Mouse (Mus musculus) hindbrain, embryonic 10.5 days (tissue): ENCODE data around the gene Rpl39. TPM values are rescaled to one million over a fixed set of nuclear protein-coding genes. Genes with fewer than 3 reads are reported as not detected.

ENCODE experiments used
- DNase-seq: peaks from one replicate; pipeline ENCODE4 v3.0.0-alpha.2; 2017; ENCODE audit warnings: low spot score
- H3K27ac ChIP-seq: fragments of 300-500 bp; sonication (generic); 2 replicates; pipeline ENCODE4 v1.5.1; 2016; ENCODE audit warnings: mild to moderate bottlenecking, moderate library complexity
- H3K27me3 ChIP-seq: fragments of 300-500 bp; sonication (generic); 2 replicates; pipeline ENCODE4 v1.6.1; 2016; ENCODE audit warnings: mild to moderate bottlenecking; ENCODE audit not compliant: poor library complexity, insufficient read depth, severe bottlenecking
- H3K36me3 ChIP-seq: fragments of 300-500 bp; sonication (generic); 2 replicates; pipeline ENCODE4 v1.6.1; 2016; ENCODE audit warnings: mild to moderate bottlenecking, moderate library complexity
- H3K4me1 ChIP-seq: fragments of 300-500 bp; sonication (generic); replicated peaks from 2 replicates; pipeline ENCODE4 v1.6.1; 2016; ENCODE audit warnings: mild to moderate bottlenecking
- H3K4me3 ChIP-seq: fragments of 300-500 bp; sonication (generic); 2 replicates; pipeline ENCODE4 v1.5.1; 2016; ENCODE audit warnings: mild to moderate bottlenecking, moderate library complexity
- H3K9me3 ChIP-seq: fragments of 300-500 bp; sonication (generic); 2 replicates; pipeline ENCODE4 v1.6.1; 2016; ENCODE audit warnings: mild to moderate bottlenecking, moderate library complexity
- WGBS: fragments of 180-500 bp; shearing (Covaris S2); methylation state at CpG from one replicate; pipeline ENCODE4 v1.1.7; 2016; 5-methylcytosine and 5-hydroxymethylcytosine counted together
- polyA plus RNA-seq: library from polyadenylated mRNA; unstranded; fragments of >200 nt; fragmentation: Nextera tagmentation; extraction: Ambion mirVana; gene quantifications from 2 replicates; pipeline ENCODE4 v1.2.1, GENCODE M21; 2016

The Rpl39 gene
- polyA plus RNA-seq: 405 and 454 TPM in 2 replicates

- H3K9me3 ChIP-seq: no peaks in the 10 kb centered on the region
- peak; percentile 84 for DNase-seq
- H3K4me1 ChIP-seq: 0 out of 2 replicates have a peak, but pooled peaks cover 4% of the 10 kb centered on the region
- peak within 1 kb of the TSS; percentile 66 for H3K4me3 ChIP-seq
- H3K27me3 ChIP-seq: no peaks in the 10 kb centered on the region
- 13% methylated on average over 38 of the region's 38 CpGs for WGBS
- H3K27ac ChIP-seq: peak within 1 kb of the TSS; percentile 91
- H3K36me3 ChIP-seq: peaks cover 31% of the 10 kb centered on the region
Observed at GRCm38 (mm10) chrX:37084927-37085660, at the start of gene Rpl39. Gene Rpl39, minus strand, starts transcription at chrX:37085402.

GRCm38 (mm10) chrX:37126671-37127358, 41.6 kb upstream of the Rpl39 start, which contains the start of gene Nkap:
Gene Nkap, plus strand, starts transcription at chrX:37126795.
- Histone ChIP-seq H3K27ac (peak within 1 kb of the TSS; percentile 91), H3K9me3 (no peaks in the 10 kb centered on the region; the same call in 1 of the 2 replicates), H3K4me1 (peaks cover 10% of the 10 kb centered on the region), H3K4me3 (peak within 1 kb of the TSS; percentile 70), H3K27me3 (no peaks in the 10 kb centered on the region), H3K36me3 (peaks cover 5% of the 10 kb centered on the region; the same call in 1 of the 2 replicates)
- peak; percentile 71 for DNase-seq
- WGBS: 14% methylated on average over 58 of the region's 58 CpGs

GRCm38 (mm10) chrX:37125511-37125910, 40.3 kb upstream of the Rpl39 start:
- H3K27ac ChIP-seq: no peak overlapping the region
- 91% methylated on average over 7 of the region's 7 CpGs for WGBS
- H3K36me3 ChIP-seq: 0 out of 2 replicates have a peak, but pooled peaks cover 3% of the 10 kb centered on the region
- H3K9me3 ChIP-seq: no peaks in the 10 kb centered on the region; the same call in 1 of the 2 replicates
- H3K27me3 ChIP-seq: no peaks in the 10 kb centered on the region
- no peak for DNase-seq
- H3K4me3 ChIP-seq: no peak overlapping the region
- peaks cover 10% of the 10 kb centered on the region for H3K4me1 ChIP-seq

GRCm38 (mm10) chrX:37120212-37120611, 35.0 kb upstream of the Rpl39 start:
- Histone ChIP-seq H3K27me3 (peaks cover 21% of the 10 kb centered on the region), H3K4me3 (no peak overlapping the region), H3K27ac (no peak overlapping the region), H3K4me1 (no peaks in the 10 kb centered on the region), H3K9me3 (no peaks in the 10 kb centered on the region; the same call in 1 of the 2 replicates), H3K36me3 (no peaks in the 10 kb centered on the region)
- 74% methylated on average over 5 of the region's 5 CpGs for WGBS
- DNase-seq: no peak

- WGBS: 68% methylated on average over 3 of the region's 3 CpGs
- no peaks in the 10 kb centered on the region; the same call in 1 of the 2 replicates for H3K9me3 ChIP-seq
- H3K27me3 ChIP-seq: peaks cover 21% of the 10 kb centered on the region
- H3K27ac ChIP-seq: no peak overlapping the region
- no peaks in the 10 kb centered on the region for H3K36me3 ChIP-seq
- no peak for DNase-seq
- H3K4me3 ChIP-seq: no peak overlapping the region
- H3K4me1 ChIP-seq: no peaks in the 10 kb centered on the region
Observed at GRCm38 (mm10) chrX:37119585-37119984, 34.4 kb upstream of the Rpl39 start.

- H3K36me3 ChIP-seq: no peaks in the 10 kb centered on the region
- no peak overlapping the region for H3K4me3 ChIP-seq
- no peak for DNase-seq
- 23% methylated on average over 3 of the region's 5 CpGs for WGBS
- no peak overlapping the region for H3K27ac ChIP-seq
- no peaks in the 10 kb centered on the region for H3K4me1 ChIP-seq
- H3K27me3 ChIP-seq: peaks cover 21% of the 10 kb centered on the region
- H3K9me3 ChIP-seq: no peaks in the 10 kb centered on the region; the same call in 1 of the 2 replicates
Observed at GRCm38 (mm10) chrX:37117085-37117484, 31.9 kb upstream of the Rpl39 start.

DNA sequence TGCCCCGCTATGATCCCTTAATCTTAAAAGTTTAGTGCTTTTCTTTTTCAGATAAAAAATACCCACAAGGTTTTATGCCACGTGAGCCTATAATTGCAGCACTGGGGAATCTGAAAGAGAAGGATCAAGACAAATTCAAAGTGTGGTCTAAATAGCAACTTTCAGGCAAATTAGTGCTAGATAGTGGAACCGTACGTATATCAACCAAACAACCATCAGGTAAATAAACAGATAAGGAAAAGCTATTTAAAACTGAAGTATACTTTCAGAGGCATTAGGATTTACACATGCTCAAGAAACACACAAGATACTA, 25.6 kb upstream of the Rpl39 start:
- H3K4me1 ChIP-seq: peaks cover 4% of the 10 kb centered on the region; the same call in 1 of the 2 replicates
- DNase-seq: no peak
- H3K27ac ChIP-seq: no peak overlapping the region
- H3K4me3 ChIP-seq: no peak overlapping the region
- WGBS: 80% methylated on average over 4 of the region's 4 CpGs
- H3K9me3 ChIP-seq: no peaks in the 10 kb centered on the region
- H3K36me3 ChIP-seq: peaks cover 4% of the 10 kb centered on the region; the same call in 1 of the 2 replicates
- H3K27me3 ChIP-seq: peaks cover 6% of the 10 kb centered on the region

GRCm38 (mm10) chrX:37110193-37110880, 25.1 kb upstream of the Rpl39 start, which contains the start of gene Upf3b:
Gene Upf3b, minus strand, starts transcription at chrX:37110322.
- 17% methylated on average over 30 of the region's 30 CpGs for WGBS
- Histone ChIP-seq H3K9me3 (no peaks in the 10 kb centered on the region), H3K27ac (peak within 1 kb of the TSS; percentile 89), H3K4me1 (peaks cover 4% of the 10 kb centered on the region; the same call in 1 of the 2 replicates), H3K36me3 (peaks cover 6% of the 10 kb centered on the region; the same call in 1 of the 2 replicates), H3K4me3 (peak within 1 kb of the TSS; percentile 61), H3K27me3 (peaks cover 1% of the 10 kb centered on the region)
- DNase-seq: peak; percentile 91

GRCm38 (mm10) chrX:37109526-37110192, 24.5 kb upstream of the Rpl39 start:
- Histone ChIP-seq H3K4me1 (peaks cover 4% of the 10 kb centered on the region; the same call in 1 of the 2 replicates), H3K4me3 (peak overlapping the region; percentile 61), H3K9me3 (no peaks in the 10 kb centered on the region), H3K27me3 (no peaks in the 10 kb centered on the region), H3K27ac (peak overlapping the region; percentile 89), H3K36me3 (peaks cover 10% of the 10 kb centered on the region; the same call in 1 of the 2 replicates)
- WGBS: 14% methylated on average over 27 of the region's 27 CpGs
- DNase-seq: peak; percentile 4

DNA sequence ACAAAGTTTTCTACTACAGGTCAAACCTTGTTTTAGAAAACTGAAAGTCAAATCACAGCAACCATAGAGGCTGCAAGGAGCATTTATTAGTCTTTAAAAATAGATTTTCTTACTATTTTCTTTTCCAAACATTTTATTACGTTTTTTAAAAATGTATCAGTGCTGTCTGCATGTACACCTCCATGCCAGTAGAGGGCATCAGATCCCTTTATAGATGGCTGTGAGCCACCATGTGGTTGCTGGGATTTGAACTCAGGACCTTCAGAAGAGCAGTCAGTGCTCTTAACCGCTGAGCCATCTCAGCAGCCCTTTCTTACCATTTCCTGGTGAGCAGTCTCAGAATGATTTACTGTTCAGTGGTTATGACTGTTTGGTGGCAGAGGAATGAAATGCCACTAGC, 18.6 kb upstream of the Rpl39 start:
- H3K27ac ChIP-seq: no peak overlapping the region
- no peak overlapping the region for H3K4me3 ChIP-seq
- peaks cover 56% of the 10 kb centered on the region for H3K36me3 ChIP-seq
- no peaks in the 10 kb centered on the region for H3K4me1 ChIP-seq
- no peak for DNase-seq
- H3K9me3 ChIP-seq: no peaks in the 10 kb centered on the region
- WGBS: 80% methylated on average over 2 of the region's 2 CpGs
- no peaks in the 10 kb centered on the region for H3K27me3 ChIP-seq

GRCm38 (mm10) chrX:37098681-37099080, 13.5 kb upstream of the Rpl39 start:
- H3K4me1 ChIP-seq: no peaks in the 10 kb centered on the region
- H3K4me3 ChIP-seq: no peak overlapping the region
- H3K27ac ChIP-seq: no peak overlapping the region
- no peaks in the 10 kb centered on the region for H3K9me3 ChIP-seq
- WGBS: 89% methylated on average over 3 of the region's 3 CpGs
- peaks cover 76% of the 10 kb centered on the region for H3K36me3 ChIP-seq
- H3K27me3 ChIP-seq: no peaks in the 10 kb centered on the region
- DNase-seq: no peak

DNA sequence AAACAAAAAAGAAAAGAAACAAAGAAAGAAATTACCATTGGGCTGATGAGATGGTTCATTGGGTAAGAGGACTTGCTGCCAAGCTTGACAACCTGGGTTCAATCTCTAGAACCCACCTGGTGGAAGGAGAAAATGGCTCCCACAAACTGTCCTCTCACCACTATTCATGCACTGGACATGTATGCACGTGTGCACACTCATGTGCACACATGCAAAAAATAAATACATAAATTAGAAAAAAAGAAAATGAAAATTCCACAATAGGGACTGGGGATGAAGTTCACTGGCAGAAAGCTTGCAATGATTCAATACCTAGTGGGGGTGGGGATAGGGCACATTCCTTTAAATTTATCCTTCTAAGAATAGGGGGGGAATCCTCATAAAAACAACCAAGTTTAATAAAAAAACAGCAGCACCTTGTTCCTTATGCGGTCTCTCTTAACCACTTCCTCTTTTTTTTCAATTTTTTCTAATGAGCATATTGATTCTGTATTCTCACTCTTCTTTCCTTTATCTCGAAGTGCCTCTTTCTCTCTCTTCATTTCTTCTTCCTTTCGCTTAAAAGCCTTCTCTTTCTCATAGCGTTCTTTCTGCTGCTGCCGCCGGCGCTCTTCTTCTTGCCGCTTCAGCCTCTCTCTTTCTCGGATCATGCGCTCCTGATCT, 10.0 kb upstream of the Rpl39 start:
- WGBS: 93% methylated on average over 11 of the region's 11 CpGs
- peaks cover 68% of the 10 kb centered on the region for H3K36me3 ChIP-seq
- H3K27me3 ChIP-seq: no peaks in the 10 kb centered on the region
- H3K4me1 ChIP-seq: no peaks in the 10 kb centered on the region
- DNase-seq: no peak
- no peak overlapping the region for H3K27ac ChIP-seq
- H3K4me3 ChIP-seq: no peak overlapping the region
- H3K9me3 ChIP-seq: no peaks in the 10 kb centered on the region
